Mouse (Mus musculus): ENCODE data around the gene Clspn. TPM values are rescaled to one million over a fixed set of nuclear protein-coding genes. Genes with fewer than 3 reads are reported as not detected.
"Not testable (repeated sequence)": the region's sequence is repeated elsewhere in the genome, so short reads cannot be mapped to it uniquely, and the experiment has no call there.

Clspn gene
- total RNA-seq (2021): 1 to 10 TPM; 1.9 to 4.6 TPM
- long read RNA-seq, experiment 1, partial matches to known transcripts: 2 of 2 reads
- long read RNA-seq, experiment 1, other reads (novel, unspliced or antisense): 0 of 2 reads
- long read RNA-seq, experiment 2: 0 reads

DNA sequence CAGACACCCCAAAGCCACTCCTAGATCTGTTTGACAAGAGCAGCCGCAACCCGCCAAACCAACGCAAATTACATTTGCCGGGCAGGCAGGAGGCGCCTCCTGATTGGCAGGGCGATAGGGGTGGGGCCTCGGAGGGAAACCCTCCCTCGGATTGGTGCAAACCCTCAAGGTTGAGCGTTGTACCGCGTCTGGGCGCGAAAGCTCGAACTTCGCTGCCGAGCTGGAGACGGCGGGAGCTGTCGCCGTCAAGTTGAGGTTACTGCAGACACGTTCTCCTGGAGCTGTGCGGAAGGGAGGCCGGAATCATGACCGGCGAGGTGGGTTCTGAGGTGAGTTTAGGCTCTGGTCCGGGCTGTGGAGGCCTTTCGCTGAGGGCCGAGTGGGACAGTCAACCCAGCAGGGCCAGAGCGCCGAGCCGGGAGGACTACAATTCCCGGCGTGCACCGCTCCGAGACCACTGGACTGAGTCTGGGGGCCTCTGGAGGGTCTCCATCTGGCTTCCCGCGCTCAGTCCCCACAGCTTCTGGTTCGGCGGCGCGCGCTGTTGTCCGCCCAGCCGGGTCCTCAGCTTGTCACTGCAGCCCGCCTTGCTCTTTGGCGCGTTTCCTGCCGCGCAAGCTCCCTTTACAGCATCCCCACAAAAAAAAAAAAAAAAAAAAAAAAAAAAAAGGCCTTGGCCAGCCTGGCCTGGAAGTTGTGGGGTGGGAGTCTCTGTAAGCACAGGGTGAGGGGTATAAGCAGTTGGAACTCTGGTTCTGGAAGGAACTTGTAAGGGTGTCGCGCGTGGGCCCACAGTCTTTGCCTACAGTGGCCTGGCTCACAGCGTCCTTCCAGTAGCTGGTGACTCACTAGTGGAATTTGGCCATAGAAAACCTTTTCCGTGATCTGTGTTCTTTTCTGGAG lies at the start of gene Clspn:
Clspn (plus strand) TSS at position 127 of the 903 bp plus-strand sequence.
- DNase-seq: peak; percentile 85 to 90
- intact Hi-C loops (cut with DNase I): loop anchor here (1.0 to 10.0 kb wide), 2 partner anchors 284 to 678 kb away; no protein-coding TSS in a partner anchor

- DNase-seq: no peak
- intact Hi-C loops (cut with DNase I): no loop called here
Observed at GRCm38 (mm10) chr4:126508110-126508899, 48.4 kb upstream of the Clspn start.

DNA sequence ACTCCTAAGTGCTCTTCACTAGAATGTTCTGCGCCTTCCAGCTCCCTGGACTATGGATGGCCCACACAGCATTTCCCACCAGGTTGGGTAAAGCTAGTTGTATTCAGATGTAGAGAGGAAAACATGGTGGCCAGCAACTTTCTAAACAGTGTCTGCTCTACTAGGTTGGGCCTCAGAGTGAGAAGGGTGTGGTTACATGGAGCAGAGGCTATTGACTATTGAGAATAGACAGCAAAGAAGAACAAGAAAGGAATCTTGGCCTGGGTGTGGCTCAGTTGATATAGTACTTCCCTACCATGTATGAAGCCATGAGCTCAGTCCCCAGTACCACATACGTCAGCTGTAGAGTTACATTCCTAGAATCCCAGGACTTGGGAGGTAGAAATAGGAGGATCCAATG lies 47.7 kb upstream of the Clspn start:
- intact Hi-C loops (cut with DNase I): no loop called here
- no peak for DNase-seq

GRCm38 (mm10) chr4:126511013-126511412 lies 45.7 kb upstream of the Clspn start:
- intact Hi-C loops (cut with DNase I): no loop called here
- DNase-seq: no peak

GRCm38 (mm10) chr4:126512308-126513066 lies 44.2 kb upstream of the Clspn start:
- no peak for DNase-seq
- intact Hi-C loops (cut with DNase I): no loop called here

DNA sequence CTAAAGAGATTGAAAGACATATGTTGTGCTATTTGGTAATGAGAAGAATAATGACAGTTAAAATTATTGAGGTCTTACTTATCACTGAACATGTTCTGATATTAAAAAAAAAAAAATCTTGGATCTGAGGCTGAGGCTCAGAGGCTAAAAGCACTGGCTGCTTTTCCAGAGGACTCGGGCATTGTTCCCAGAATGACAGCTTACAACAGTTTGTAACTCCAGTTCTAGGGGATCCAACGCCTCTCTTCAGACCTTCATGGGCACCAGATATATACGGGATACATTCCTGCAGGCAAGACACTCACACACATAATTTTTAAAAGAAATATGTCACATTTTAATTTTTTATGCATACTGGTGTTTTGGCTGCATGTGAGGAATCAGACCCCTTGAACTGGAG lies 30.6 kb upstream of the Clspn start:
- intact Hi-C loops (cut with DNase I): no loop called here
- peak; percentile 19 to 51 for DNase-seq

DNA sequence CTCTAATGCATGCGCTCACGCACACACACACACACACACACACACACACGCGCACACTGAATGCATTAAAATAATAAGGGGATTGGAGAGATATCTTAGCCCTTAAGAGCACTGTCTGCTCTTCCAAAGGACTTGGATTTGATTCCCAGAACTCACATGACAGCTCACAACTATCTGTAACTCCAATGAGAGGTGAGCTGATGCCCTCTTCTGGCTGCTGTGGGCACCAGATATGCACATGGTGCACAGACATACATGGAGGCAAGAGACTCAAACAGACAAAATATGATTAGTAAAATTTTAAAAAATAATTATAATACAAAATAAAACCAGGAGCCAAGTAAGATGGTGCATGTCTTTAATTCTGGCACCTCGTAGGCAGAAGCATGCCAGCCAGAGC lies 29.9 kb upstream of the Clspn start:
- intact Hi-C loops (cut with DNase I): no loop called here

GRCm38 (mm10) chr4:126532292-126532691 lies 24.4 kb upstream of the Clspn start:
- DNase-seq: no peak
- intact Hi-C loops (cut with DNase I): no loop called here

More for the DNA sequence above, 29.9 kb upstream of the Clspn start:
- no peak for DNase-seq

GRCm38 (mm10) chr4:126532827-126533728 lies 23.7 kb upstream of the Clspn start, which contains the start of gene Ago4:
Ago4 (minus strand) TSS chr4:126533472.
- intact Hi-C loops (cut with DNase I): no loop called here
- peak; percentile 68 to 78 for DNase-seq

DNA sequence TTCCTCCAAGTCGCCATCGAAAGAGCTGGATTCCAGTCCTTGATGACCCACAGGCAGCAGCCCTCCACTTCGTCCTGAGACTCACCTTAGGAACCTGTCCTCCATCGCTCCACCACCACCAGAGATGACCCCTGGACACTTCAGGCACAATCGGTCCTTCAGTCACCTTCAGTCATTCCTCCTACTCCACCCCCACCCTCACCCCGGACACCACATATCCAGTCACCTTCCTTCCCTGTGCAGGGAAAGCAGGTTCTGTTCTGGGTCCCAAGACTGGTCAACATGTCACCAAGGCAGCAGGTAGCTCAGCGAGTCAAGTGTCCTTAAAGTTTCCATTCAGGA lies 23.0 kb upstream of the Clspn start:
- intact Hi-C loops (cut with DNase I): no loop called here
- no peak for DNase-seq

DNA sequence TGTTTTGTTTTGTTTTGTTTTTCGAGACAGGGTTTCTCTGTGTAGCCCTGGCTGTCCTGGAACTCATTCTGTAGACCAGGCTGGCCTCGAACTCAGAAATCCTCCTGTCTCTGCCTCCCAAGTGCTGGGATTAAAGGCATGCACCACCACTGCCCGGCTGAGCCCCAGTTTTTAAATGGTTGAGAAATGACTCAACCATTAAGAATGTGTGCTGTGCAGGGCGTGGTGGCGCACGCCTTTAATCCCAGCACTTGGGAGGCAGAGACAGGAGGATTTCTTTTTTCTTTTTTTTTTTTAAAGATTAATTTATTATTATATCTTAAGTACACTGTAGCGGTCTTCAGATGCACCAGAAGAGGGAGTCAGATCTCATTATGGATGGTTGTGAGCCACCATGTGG lies 21.1 kb upstream of the Clspn start:
- intact Hi-C loops (cut with DNase I); DNase-seq: not testable (repeated sequence)

DNA sequence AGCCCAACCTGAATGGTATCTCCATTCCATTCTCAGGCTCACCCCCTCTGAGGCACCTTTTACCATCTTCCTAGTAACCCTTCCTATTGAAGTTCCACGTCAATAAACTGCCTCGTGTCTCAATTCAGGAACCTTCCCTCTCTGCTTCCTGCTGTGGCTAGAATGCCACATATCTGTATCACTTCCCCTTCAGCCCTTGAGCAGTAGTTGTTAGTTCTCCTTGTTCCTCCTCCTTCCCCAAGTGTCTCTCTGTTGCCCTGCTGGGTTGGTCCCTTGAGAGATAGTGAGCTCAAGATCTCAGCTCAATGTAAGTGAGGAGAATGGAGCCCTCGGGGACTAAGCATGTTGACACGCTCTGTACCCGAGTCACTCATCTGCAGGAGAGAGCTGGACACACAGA lies 19.9 kb upstream of the Clspn start:
- intact Hi-C loops (cut with DNase I): no loop called here
- DNase-seq: no peak

GRCm38 (mm10) chr4:126540487-126541071 lies 16.2 kb upstream of the Clspn start:
- no peak for DNase-seq
- intact Hi-C loops (cut with DNase I): no loop called here

- intact Hi-C loops (cut with DNase I): no loop called here
- no peak for DNase-seq
Observed at GRCm38 (mm10) chr4:126542838-126543237, 13.9 kb upstream of the Clspn start.

DNA sequence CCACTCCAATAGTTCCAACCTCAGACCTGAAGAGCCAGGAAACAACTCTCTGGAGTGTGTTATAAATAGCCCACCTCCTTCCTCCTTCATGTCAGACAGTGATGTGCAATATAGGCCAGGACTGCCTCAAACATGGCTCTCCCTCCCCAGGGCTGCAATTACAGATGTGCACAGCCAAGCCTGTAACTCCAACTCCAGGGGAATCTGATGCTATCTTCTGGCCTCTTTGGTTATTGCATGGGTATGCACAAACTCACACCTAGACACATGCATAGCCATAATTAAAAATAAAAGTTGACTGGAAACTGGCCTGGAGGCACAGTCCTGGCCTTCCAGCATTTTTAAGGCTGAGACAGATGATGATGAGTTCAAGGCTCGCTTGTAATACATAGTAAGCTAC lies 11.7 kb upstream of the Clspn start:
- no peak for DNase-seq
- intact Hi-C loops (cut with DNase I): no loop called here

DNA sequence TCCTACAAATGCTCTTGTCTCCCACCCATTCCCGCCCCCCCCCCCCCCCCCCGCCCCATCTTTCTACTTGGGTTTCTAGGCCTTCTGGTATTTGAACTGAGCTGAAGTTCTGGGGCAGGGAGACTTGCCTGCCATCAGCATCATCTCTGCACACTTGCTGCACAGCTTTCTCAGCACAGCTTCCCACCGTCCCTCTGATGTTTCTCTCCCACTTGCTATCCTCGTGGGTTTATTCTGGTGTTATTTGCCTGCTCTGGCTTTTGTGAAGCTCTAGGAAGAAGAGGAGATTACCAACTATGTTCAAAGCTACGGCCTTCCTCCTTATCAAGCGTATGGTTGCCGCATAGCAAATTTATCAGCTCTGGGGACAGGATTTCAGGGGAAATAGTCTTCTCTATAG lies 11.0 kb upstream of the Clspn start:
- intact Hi-C loops (cut with DNase I): no loop called here
- no peak for DNase-seq

DNA sequence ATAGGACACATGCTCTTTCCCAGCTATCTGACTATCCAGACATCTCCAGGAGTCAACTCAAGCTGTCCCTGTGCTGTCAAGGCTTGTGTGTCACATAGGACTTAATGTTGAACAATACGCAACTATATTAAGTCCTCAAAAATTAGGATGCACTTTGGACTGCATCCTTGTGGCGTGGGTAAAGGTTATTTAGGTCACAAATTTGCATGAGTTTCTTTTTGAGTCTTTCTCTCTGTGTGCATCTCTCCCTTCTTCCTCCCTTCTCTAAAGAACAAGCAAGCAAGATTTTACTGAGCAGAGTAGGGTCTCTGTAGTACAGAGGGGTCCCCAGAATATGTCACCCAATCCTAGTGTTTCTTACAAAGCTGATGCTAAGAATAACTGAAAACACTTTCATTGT lies 10.6 kb upstream of the Clspn start:
- intact Hi-C loops (cut with DNase I): no loop called here
- no peak for DNase-seq

- no peak for DNase-seq
- intact Hi-C loops (cut with DNase I): loop anchor here (10.0 kb wide), 1 partner anchor 683 kb away; no protein-coding TSS in a partner anchor
Observed at GRCm38 (mm10) chr4:126552136-126552535, 4.6 kb upstream of the Clspn start.

DNA sequence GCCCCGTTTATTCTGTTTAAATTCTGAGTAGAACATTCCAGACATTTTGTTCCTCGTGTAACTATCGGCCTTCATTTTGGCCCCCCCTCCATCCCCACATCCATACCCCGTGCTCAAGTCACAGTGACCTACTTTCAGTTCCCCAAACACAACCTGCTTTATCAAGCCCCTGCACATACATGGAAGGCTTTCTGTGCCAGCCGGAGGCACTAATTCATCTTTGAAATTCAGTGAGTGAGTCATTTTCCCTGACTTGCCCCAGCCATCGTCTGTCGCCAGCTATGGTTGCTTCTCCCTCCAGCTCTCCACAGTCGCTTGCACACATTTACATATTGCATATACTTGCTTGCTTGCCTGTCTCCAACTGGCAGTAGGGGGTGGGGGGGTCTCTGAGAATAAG lies 3.6 kb upstream of the Clspn start:
- intact Hi-C loops (cut with DNase I): loop anchor here (10.0 kb wide), 1 partner anchor 682 kb away; no protein-coding TSS in a partner anchor

More for the DNA sequence above, 3.6 kb upstream of the Clspn start:
- no peak for DNase-seq

Data from heart, postnatal 14 days (tissue).